Mouse (Mus musculus) liver, adult 2 months (tissue): Measurements from ENCODE around the gene Ppie.

Source experiments
- CTCF ChIP-seq: fragments of 200-500 bp; IDR thresholded peaks from 2 replicates; pipeline ENCODE4 v1.5.1; 2011; ENCODE audit warnings: low read depth, low read length, control low read depth
- POLR2A ChIP-seq: fragments of 200-500 bp; IDR thresholded peaks from 2 replicates; pipeline ENCODE4 v1.6.1; 2011; ENCODE audit warnings: low read length, control low read depth; ENCODE audit not compliant: insufficient read depth; ENCODE audit errors: extremely low read depth

DNA sequence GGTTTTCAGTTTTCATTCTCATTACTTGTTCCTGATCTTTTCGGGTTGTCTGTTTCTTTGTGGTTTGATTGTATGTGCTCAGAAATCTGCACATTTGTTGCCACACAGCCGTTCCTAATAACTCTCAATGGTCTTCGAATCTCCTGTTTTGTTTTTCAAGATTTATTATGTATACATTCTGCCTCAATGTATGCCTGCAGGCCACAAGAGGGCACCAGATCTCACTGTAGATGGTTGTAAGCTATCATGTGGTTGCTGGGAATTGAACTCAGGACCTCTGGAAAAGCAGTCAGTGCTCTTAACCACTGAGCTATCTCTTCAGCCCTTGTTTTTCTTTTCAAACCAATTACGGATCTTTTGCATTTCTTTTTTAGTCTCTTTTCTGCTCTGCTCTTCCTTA lies 53.4 kb downstream of the Ppie start:
- TF ChIP-seq CTCF: no peak
- TF ChIP-seq POLR2A: no peak
